9 mouse cellular contexts compared by ENCODE assay signal in genomic region chr13:63073911-63074675, GRCm38 (mm10).
DNase-seq lines count a peak whose midpoint lies in the region; ATAC-seq and TF ChIP-seq lines count a peak whose summit lies in the region.
"Had no signal": no experiment of that assay in that cellular context is flagged by ENCODE, and none has a peak within 500 bp of the region (broad histone marks: within the 10 kb centered on the region; RNA-seq: fewer than 3 reads in every experiment).

No protein-coding gene starts in this region.

- H3K27ac ChIP-seq in kidney, postnatal 0 days = no peak overlapping the region
- no peak overlapping the region for H3K27ac ChIP-seq in liver, embryonic 12.5 days
- H3K27ac ChIP-seq: neural tube, embryonic 12.5 days had no signal

- no peaks in the 10 kb centered on the region for H3K27me3 ChIP-seq in kidney, postnatal 0 days (ENCODE audit: insufficient read depth, low read length)
- no peaks in the 10 kb centered on the region for H3K27me3 ChIP-seq in liver, embryonic 12.5 days (replicated peaks)
- H3K27me3 ChIP-seq: neural tube, embryonic 12.5 days had no signal

- no peak for TF ChIP-seq CTCF in kidney, postnatal 0 days (IDR thresholded peaks at IDR 0.05; ENCODE audit: low read depth)

- H3K36me3 ChIP-seq in kidney, postnatal 0 days (ENCODE audit: insufficient read depth, low read length) = no peaks in the 10 kb centered on the region
- no peaks in the 10 kb centered on the region for H3K36me3 ChIP-seq in liver, embryonic 12.5 days
- H3K36me3 ChIP-seq: neural tube, embryonic 12.5 days had no signal

- no peak overlapping the region for H3K4me2 ChIP-seq in kidney, postnatal 0 days (ENCODE audit: low read length)
- no peak overlapping the region for H3K4me2 ChIP-seq in liver, embryonic 12.5 days
- H3K4me2 ChIP-seq: neural tube, embryonic 12.5 days had no signal

- WGBS in kidney, postnatal 0 days = 43% methylated on average over 9 of the region's 9 CpGs
- 62% methylated on average over 9 of the region's 9 CpGs for WGBS in liver, embryonic 12.5 days (ENCODE audit: insufficient replicate concordance)

- no peak overlapping the region for H3K4me3 ChIP-seq in kidney, postnatal 0 days (replicated peaks; ENCODE audit: low read depth, low read length)
- H3K4me3 ChIP-seq in liver, embryonic 12.5 days = no peak overlapping the region
- H3K4me3 ChIP-seq: neural tube, embryonic 12.5 days had no signal

- peak; percentile 41 for DNase-seq in kidney, postnatal 0 days (ENCODE audit: low spot score)
- DNase-seq in kidney, postnatal 14 days = no peak
- peak; percentile 26 for DNase-seq in embryo, embryonic 11 days
- DNase-seq in heart, postnatal 14 days = peak; percentile 44 to 52
- no peak for DNase-seq in adrenal gland, adult 18-20 months (ENCODE audit: low spot score in 2 of 2)
- no peak for DNase-seq in yolk sac, embryonic 10.5 days (ENCODE audit: low spot score)

- no peak overlapping the region for H3K9ac ChIP-seq in kidney, postnatal 0 days (ENCODE audit: low read depth, low read length)
- no peak overlapping the region for H3K9ac ChIP-seq in liver, embryonic 12.5 days
- H3K9ac ChIP-seq: neural tube, embryonic 12.5 days had no signal

- intact Hi-C loops in heart, postnatal 14 days (cut with DNase I) = no loop called here

- no peaks in the 10 kb centered on the region for H3K9me3 ChIP-seq in kidney, postnatal 0 days (replicated peaks; ENCODE audit: low read length)
- no peaks in the 10 kb centered on the region for H3K9me3 ChIP-seq in liver, embryonic 12.5 days (replicated peaks)
- H3K9me3 ChIP-seq: neural tube, embryonic 12.5 days had no signal

- 0 out of 2 replicates have a peak, but pooled peaks cover 5% of the 10 kb centered on the region for H3K4me1 ChIP-seq in kidney, postnatal 0 days (replicated peaks; ENCODE audit: insufficient read depth, low read length)
- peaks cover 16% of the 10 kb centered on the region for H3K4me1 ChIP-seq in liver, embryonic 12.5 days
- H3K4me1 ChIP-seq: neural tube, embryonic 12.5 days had no signal

- ATAC-seq in kidney, postnatal 0 days (replicated peaks; ENCODE audit: low FRiP score, low read depth) = no peak
- peak; percentile 77 for ATAC-seq in megakaryocyte progenitor cell, adult 5-6 weeks (replicated peaks; ENCODE audit: poor library complexity)
- no peak for ATAC-seq in liver, embryonic 12.5 days

Comparison
In these comparisons a context has a peak if more than half of its experiments do, and no peak if none do; other contexts are left out.
1. DNase-seq: peak in kidney, postnatal 0 days (single experiment), embryo, embryonic 11 days (single experiment) and heart, postnatal 14 days (2 of 2); none in kidney, postnatal 14 days (single experiment), adrenal gland, adult 18-20 months (0 of 2) and yolk sac, embryonic 10.5 days (single experiment).